Mouse (Mus musculus) liver, adult 2 months (tissue): ENCODE results near the gene Cypt2.

Experiments
- CTCF ChIP-seq: fragments of 200-500 bp; IDR thresholded peaks from 2 replicates; pipeline ENCODE4 v1.5.1; 2011; ENCODE audit warnings: low read depth, low read length, control low read depth
- POLR2A ChIP-seq: fragments of 200-500 bp; IDR thresholded peaks from 2 replicates; pipeline ENCODE4 v1.6.1; 2011; ENCODE audit warnings: low read length, control low read depth; ENCODE audit not compliant: insufficient read depth; ENCODE audit errors: extremely low read depth

DNA sequence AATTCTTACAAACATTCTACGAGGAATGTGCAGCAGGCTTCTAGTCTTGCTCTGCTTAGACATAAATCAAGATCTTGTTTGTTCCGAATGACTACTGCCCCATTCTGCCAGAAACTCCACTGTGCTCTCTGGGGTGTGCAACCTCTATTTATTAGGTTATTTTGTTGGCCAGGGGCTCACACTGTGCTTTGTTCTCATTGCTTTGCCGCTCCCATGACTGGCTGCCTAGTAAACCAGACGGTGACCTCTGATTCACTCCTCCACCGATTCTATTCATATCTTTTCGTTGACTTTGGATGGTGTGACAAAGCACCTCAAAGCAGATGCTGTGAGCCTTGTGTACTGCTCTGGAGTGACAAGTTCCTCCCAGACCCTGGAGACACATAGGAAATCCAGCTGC is 46.7 kb downstream of the Cypt2 start:
- TF ChIP-seq CTCF (no peak), POLR2A (no peak)
